Mouse (Mus musculus): ENCODE measurements around the gene Rab23.
"Not testable (repeated sequence)": the region's sequence is repeated elsewhere in the genome, so short reads cannot be mapped to it uniquely, and the experiment has no call there.

Rab23 gene

DNA sequence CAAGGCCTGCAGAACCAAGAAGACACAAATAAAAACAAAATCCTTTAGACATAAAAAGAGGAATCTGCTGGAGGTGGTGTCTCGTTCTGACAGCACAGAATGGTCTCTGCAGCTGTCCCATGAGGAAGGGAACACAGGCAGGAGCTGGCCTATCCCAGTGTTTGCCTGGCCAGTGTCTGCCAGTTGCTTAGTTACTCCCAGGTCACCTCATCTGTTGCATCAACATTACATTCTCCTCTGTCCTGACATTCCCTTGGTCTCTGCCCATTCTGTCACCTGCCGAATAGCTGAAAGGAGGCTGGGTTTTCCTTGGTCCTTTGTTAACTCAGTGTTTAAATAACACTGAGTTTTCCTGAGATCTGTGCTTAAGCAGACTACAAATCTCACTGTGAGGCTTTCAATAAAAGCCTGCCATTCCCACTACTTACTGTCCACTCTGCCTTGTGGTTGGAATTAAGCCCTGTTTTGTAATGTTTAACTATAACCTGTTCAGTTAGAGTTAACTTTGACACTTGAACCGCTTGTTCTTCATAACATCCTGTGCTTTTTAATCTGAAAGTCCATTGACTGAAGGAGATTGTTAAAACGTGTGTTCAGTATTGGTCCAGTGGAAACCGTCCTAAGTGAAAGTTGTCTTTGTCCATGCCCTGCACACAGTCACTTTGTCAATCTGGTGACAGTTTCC is 14.5 kb downstream of the Rab23 start:
- no peak for DNase-seq

DNA sequence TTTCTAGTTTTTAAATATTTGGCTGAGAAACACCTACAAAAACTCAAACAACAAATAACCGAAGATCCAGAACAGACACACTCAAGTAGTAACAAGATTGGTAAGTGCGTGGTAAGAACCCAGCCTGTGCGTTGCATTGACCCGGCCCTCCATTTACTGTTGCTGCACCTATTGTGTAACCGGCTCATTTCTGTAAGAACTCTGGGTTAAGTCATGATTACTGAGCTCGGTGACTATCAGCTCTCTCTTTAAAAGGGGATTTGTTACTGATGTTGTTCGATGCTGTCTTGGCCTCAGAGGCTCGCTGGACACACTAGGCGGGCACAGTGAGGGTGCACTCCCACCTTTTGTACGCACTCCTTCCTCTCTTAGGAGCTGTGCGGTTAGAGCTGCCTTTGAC is 18.6 kb downstream of the Rab23 start:
- no peak for DNase-seq

DNA sequence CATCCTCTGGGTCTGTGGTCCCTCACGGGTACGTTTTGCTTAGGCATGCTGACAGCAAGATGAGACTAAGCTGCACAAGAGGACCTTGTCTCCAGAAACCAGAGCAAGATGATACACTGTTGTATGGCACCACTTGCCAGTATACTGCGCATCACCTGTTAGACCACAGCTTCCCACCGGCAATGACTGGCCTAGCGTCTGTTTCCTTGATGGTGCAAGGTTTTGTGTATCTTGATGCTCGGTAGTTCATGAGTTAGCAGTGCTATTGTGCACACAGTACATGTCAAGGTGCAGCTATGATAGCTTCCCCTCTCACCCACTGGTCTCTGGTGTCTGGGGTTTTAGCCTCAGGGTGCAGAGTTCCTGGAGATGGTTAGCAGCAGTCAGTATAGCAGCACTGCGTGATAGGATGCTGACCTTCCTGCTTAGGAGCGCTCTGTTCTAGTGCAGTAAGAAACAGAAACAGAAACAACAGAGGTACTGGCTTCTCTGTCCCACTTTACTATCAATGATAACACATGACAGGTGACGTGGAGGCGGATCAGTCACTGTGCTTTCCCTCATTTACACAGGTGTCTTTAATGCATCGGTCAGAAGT is 19.1 kb downstream of the Rab23 start:
- no peak for DNase-seq

DNA sequence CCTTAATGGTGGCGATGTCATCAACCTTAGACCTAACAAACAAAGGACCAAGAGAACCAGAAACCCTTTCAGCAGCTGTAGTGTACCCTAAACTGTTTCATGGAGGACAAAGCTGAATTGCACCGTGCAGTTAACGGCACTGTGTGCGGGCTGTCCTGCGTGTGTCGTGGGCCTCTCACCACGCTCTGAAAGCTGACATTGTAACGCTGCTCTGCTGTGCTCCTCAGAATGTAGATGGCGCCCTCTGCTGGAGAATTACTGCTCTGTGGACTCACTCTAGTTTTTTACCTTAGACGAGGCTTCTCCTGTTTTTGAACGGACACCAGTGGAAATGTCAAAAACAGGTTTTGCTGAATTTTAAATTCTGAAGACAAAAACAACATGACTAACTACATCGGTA is 19.6 kb downstream of the Rab23 start:
- DNase-seq, result peak; percentile 94 to 97

DNA sequence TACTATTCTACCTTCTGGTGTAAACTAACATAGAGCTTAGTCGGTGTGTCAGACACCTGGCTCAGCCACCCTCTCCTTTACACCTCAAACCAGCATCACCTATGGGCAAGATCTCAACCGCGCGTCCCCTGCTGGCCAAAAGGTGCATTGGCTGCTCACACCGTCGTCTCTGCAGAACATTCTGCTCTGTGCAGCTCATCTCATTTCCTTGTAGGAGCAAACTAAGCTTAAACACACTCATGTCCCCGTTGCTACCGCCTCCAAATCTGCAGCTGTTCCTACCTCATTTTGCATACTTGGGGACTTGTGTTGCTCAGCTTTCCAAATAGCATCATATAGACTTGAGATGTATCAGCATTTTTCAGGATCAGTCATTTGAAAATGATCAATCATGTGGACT is 23.2 kb downstream of the Rab23 start:
- DNase-seq, result peak; percentile 56 to 67

DNA sequence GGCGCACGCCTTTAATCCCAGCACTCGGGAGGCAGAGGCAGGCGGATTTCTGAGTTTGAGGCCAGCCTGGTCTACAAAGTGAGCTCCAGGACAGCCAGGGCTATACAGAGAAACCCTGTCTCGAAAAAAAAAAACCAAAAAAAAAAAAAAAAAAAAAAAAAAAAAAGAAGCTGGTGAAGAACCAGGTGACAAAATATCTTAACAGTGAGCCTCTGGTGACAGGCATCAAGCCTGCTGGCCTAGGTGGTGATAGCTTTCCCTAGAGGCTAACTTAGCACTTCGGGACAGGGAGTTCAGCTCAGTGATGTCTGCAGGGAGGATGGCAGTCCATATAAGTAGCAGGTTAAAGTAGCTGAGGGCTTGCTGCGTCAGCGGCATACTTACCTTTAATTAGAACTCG is 25.1 kb downstream of the Rab23 start:
- DNase-seq, result not testable (repeated sequence)

DNA sequence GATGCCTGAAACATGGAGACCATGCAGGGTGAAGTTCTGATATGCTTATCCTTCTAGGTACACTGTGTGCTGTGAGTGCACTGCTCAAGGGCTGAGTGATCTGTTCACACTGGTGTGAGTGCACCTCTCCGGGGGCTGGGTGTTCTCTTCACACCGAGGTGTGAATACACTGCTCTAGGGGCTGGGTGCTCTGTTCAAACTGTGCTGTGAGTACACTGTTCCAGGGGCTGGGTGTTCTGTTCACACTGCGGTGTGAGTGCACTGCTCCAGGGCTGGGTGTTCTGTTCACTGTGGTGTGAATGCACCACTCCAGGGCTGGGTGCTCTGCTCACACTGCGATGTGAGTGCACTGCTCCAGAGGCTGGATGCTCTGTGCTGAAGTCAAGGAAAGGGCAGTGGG is 26.2 kb downstream of the Rab23 start:
- DNase-seq, result no peak

DNA sequence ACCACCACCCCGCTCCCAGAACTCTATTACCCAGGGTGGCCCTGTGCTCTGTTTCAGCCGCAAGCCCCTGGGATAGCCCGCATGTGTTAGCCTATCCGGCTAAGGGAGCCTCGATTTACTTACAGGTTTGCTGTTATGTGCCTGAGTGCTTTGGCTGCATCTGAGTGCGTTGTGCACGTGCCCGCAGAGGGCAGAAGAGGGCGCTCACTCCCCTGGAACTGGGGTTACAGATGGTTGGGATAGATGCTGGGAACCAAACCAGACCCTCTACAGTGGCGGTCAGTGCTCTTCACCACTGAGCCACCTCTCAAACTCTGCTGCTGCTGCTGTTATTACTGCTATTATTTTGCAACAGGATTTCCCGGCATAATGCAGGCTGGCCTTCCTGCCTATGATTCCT is 29.4 kb downstream of the Rab23 start:
- no peak for DNase-seq

DNA sequence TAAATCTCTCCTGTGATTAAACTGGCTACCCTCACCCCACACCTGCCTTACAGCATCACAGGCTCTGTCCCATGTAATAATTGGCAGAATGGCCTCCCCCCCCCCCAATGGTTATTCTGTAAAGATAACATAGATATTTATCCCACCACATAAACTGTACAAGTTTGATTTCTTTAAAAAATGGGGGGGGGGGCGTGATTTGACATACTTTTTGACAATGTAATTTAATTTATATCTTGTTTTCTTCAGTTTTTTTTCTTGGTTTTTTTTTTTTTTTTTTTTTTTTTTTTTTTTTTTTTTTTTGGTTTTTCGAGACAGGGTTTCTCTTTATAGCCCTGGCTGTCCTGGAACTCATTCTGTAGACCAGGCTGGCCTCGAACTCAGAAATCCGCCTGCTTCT is 30.0 kb downstream of the Rab23 start:
- DNase-seq, result not testable (repeated sequence)

DNA sequence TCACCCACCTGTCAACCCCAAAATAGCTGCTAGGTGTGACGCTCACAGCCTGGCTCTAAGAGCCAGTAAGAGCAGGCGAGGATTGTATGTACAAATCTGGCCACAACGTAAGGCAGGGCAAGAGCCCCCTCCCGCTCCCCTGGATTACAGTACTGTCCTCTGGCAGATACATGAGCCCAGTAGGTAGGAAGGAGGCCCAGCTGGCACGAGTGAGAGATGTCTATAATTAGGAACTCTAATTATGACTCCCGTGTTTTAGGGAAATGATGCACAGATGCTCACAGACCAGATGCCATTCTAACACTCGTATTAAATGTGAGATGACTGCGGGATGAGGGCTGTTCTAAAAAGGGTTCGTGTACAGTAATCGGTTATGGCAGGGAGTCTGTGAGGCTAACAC is 31.6 kb downstream of the Rab23 start:
- peak; percentile 81 to 85 for DNase-seq

DNA sequence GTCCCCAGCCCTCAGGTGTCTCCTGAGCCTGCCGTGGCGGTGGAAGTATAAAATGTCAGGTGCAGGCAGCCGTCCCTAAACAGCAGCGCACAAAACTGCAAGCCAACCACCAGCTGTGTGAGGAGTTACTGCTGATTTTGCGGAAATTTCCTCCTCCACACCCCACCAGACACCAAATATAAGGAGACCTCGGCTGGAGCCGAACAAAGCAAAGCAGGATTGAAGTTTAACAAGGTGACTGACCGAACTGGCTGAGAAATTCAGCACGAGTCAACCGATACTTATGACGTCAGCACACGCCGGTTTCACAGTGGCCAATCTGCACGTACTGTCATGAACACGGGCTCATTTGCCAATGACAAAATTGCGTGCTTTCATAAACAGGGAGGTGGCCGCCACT is 34.4 kb downstream of the Rab23 start:
- no peak for DNase-seq

DNA sequence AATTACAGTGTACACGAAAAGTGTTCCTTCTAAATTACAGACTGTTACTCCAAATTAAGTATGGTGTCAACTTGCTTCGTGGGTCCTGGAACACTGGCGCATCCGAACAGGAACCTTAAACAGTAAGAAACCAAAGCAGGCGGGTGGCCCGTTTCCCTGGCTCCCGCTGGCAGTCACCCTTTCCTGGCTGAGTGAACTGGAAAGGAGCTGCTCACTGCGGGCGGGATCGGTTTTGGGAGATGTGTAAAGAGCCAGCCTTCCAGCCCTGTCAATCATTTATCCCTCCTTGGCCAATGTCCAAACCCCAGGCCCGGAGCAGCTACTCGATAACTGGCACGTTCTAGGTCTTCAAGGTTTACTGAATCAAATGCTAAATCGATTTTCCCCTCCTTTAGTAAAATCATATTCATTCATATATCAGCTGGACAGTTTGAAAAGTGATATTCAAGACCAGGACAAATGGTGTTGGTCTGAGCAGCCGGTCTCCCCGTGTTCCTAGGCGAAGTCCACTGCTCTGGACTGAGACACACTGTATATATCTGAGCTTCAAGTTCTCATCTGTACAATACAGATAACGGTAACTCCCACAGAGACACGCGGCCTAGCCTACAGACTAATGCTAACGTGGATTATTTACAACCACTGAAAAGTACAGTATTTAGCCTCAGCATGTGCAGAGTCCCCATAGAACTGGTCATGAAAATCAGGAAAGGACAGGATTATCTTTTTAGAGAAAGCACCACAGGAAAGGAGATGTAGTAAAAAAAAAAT is 35.5 kb downstream of the Rab23 start:
- DNase-seq, result peak; percentile 55 to 62

DNA sequence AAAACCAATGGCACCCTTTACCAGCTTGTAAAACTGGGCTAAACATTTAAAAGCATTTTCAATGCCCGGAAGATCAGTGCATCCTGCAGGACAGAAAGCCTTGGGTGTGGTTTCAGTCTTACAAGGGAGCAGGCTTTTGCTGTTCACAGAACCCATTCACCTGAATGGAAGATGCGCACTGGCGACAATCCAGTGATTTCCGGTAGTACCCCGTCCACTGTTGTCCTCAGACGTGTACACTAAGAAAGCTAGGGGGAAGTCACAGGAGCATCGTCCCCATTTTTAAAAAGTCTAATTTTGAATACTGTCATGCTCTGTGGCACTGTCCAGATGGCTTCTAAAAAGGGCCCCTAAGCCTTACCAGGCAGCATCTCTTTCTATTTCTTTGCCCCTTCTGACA is 36.1 kb downstream of the Rab23 start:
- DNase-seq, result no peak

DNA sequence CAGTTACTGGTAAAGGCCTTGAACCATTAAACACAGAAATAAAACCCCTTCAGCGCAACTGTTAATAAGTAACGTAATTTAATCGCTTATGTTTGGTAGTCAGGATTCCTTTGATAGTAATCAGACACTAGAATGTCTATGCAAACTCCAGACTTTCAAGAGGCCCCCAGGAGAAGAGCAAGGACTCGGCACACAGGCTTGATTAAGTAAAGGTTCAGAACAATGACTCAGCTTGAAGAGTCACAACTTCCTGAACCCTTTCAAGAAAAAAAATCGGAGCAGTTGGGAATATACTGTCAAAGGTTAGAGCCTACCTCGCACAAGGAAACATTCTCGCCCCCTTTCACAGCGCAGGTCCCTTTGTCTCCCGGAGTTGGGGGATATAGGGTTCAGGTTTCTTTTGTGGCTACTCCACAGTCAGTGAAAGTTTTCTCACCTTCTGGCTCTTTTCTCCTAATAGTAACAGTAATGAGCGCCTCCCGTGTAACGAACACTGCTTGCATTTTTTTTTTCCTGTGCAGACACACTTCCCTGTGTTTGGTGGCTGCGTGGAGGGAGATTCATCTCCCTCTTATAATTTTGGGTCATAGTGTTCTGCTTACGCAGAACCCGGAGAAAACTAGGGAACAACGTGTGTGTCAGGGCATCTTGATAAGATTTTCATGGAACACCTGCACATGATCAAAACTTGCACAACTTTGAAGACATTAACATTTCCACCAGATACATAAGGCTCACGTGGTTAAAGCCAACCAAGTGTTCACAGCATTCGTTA is 36.8 kb downstream of the Rab23 start:
- no peak for DNase-seq

DNA sequence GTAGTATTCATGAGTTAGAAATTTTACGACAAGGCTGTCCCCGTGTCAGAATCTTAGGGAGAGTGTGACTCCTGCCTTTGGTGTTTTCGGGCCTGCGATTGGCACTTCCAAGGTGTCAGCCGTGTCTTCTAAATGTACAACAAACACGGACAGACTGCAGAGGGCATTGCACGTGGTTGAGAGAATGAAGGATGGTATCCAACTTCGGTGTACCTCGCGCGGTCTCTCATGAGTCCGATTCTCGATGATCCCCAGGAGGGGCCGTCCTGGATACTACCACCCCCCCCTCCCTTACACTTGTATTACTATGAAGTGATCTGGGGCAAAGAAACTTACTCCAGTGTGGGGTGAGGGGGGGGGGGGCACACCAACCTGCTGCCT is 37.3 kb downstream of the Rab23 start:
- peak; percentile 34 to 42 for DNase-seq

DNA sequence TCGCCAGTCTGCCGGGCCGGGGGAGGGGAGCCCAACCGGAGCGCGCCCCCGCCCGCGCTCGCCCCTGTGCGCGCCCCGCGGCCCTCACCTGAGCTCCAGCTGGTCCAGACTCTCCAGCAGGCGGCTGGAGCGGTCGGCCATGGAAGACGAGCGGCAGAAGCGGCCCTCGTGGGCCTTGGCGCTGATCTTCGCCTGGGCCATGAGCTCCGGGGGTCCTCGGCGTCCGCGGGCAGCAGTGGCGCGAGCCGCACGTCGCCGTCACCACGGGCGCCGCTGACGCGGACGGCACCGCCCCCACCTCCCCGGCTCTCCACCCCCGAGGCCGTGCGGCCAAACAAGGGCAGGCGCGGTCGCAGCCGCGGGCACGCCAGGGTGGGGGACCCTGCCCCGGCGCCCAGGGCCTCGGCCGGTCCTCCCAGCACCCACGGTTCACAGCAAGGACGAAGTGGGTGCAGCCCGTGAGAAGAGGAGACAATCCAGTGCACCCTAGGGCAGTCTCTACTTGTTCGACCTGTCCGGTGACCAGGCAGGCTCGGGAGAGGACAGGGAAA is 37.9 kb downstream of the Rab23 start, which contains the start of gene Bag2:
Bag2 (minus strand) TSS at position 305 of the 551 bp plus-strand sequence.
- DNase-seq, result peak; percentile 73 to 78

DNA sequence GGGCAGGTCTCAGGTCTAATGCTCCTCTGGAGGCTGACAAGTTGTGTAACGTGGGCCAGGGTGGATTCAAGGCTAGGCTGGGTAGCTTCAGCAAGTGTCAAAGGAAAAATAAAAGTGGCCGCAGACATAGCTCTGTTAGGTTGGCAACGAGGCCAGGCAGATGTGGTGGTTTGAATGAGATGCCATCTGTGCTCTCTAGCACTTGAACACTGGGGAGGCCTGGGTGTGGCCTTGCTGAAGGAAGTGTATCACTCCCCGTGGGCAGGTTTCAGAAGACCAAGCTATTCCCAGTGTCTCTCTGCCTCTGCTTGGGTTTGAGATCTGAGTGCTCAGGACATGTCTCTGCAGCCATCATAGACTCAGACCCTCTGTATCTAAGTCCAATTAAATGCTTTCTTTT is 38.8 kb downstream of the Rab23 start:
- DNase-seq, result no peak

DNA sequence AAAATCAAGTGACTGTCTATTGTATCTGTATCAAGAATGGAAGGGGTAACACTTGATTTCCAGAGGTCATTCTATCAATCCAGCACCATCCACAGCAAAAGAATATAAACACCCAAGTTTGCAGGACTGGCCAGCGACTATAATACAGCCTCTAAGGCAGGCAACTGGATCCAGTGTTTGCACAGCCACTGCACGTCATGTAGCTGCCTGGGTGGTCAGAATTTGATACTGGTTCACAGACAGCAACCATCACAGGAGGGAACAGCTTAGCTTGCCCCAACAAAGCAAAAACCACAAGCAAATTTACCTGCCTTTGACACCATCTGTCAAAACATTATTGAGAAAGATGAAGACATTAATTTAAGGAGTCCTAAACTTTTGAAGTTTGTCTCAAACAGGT is 44.1 kb downstream of the Rab23 start:
- no peak for DNase-seq

DNA sequence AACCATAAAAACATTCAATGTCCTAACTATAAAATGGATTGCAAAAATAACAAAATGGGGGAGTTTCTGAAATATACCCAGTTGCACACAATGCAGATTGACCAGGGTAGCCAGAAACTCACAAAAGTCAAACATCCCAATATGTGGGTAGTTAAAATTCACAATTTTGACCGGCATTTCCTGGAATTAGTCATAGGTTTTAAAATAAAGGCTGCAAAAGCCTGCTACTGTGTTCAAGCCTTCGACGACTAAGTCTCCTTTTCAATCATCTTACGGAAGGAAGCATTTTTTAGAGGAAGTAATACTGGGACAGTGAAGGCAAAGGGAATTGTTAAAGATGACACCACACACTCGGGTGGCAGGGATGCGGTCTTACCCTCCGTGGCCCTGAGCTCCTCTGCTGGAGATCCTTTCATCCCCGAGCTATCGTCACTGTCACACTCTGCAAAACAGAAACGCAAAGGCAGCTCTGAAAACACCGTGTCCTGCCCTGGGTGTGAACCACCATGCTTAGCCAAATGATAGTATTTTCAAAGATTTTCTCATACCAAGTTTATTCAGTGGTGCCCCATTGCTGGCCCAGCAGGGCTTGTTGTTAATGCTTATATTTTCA is 45.9 kb downstream of the Rab23 start:
- DNase-seq, result no peak

DNA sequence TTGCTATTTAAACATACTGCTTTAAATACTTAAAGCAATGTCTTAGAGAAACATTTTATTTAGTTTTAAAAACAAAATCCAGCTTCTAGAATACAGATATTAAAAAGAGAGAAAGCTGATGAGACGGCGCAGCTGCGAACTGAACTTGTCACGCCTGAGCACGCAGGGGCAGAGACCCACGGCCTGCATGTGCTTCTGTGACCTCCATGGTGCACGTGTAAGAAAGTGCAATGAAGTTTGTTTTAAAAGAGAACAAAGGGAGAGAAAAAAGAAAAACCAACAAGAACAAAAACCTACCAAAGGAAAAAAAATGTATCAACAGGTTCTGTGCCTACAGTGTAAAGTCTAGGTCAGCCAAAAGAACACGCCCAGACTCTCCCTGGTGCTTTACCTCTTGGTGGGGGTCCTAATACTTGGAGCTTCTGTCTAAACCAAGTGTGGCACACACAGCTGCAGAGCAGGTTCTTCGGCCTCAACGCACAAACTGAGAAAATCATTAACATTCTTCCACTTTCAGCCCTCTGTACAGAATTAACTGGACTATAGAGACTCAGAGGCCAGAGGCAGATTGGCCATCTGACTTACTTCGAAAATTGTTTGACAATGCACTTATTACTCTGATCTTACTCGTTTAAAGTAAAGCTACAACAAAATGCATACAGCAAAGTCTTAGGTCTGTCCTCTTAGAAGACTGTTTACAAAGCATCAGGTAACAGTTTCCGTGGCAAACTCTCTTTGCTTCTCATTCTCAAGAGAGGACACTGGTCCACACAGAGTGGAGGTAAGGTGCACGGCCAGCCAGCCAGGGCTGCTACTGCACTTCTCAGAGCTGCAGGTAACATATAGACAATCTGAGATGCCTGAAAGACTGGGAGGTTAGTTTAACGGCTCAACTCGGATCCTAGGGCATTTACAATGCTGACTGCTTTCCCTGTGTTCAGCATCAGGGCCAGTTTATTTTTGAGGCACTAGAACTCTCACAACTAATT is 47.1 kb downstream of the Rab23 start:
- DNase-seq, result no peak

DNA sequence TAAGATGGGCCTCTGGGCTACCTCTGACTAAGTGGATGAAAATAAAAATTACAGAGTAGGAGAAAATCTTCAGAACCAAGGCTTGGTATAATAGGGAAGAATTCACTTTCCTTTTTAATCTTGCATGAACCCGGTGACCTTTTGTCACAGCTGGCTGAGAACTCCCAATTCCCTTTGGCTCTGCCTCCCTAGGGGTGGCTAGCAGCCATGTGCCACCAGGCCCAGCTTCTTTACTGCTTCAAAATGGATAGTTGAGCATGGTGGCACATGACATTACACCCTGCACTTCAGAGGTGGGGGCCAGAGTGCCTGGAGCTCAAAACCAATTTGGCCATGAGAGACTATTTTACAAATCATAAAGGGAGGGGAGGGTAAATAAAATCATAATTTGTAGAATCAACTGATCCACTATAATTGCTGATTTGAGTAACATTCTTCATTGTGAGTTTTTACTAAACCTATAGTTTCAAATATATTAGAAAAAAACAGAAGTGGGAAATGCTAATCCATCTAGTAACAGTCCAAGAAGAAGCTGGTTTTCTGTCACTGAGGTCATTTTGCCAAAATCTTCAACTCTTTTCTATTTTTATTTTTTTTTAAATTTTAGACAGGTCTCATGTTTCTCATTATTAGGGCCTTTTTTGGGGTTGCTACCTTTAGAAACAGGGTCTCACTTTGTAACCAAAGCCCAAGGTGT is 48.6 kb downstream of the Rab23 start:
- DNase-seq, result no peak
